Mouse (Mus musculus): ENCODE results near the gene Ttc33. TPM values are rescaled to one million over a fixed set of nuclear protein-coding genes. Genes with fewer than 3 reads are reported as not detected.

Ttc33 gene
- total and polyA plus RNA-seq, 2 experiments from 2014 or later = 47.3 to 50.8 TPM

DNA sequence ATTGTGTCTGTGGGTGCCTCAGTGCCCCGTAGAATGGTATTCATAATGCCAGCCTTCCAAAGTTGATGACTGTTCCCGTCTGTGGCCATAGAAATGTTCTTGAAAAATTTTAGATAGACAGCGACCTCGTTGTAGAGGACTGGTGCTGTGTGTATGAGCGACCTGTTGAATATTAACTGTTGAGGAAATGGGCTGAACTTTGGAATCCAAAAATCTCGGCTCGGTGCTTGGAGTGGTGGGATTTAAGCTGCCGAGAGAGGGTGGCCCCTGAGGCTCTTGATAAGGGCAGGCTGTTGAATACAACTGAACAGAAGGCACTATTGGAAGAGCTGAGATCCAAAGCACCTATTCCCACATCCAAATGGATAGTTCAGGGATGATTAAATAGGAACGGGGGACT, 30.7 kb upstream of the Ttc33 start:
- Histone ChIP-seq H3K9me3 (ENCODE audit: low read length) (no peaks in the 10 kb centered on the region), H3K27ac (ENCODE audit: low read depth, low read length) (no peak overlapping the region), H3K4me1 (ENCODE audit: insufficient read depth) (no peaks in the 10 kb centered on the region), H3K27me3 (ENCODE audit: insufficient read depth, low read length) (no peaks in the 10 kb centered on the region), H3K36me3 (ENCODE audit: insufficient read depth) (no peaks in the 10 kb centered on the region), H3K4me3 (ENCODE audit: low read depth, low read length) (no peak overlapping the region), H3K9ac (no peak overlapping the region), H3K4me2 (ENCODE audit: low read depth) (no peak overlapping the region)
- ATAC-seq = no peak
- no peak for TF ChIP-seq CTCF (IDR thresholded peaks at IDR 0.05; ENCODE audit: low read depth)
- DNase-seq = no peak
- 84% methylated on average over 9 of the region's 9 CpGs for WGBS

DNA sequence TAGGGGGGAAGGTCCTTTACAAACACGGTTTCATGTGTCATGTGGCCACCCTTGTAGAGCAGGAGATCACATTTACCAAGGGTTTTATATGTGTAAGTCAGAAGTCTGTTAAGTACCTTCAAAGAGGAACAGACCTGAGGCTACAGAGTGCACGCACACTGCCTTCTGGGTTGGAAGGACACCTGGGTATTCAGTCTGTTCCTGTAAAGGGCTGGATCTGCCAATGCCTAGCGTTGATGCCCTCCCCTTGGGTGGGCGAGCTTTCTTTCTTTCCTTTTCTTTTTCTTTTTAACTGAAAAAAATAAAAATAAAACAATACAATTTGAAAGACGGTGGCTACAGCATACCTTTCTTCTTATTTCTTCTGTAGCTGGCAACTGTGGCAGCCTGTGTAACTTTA, 30.2 kb upstream of the Ttc33 start:
- Histone ChIP-seq H3K4me1 (ENCODE audit: insufficient read depth) (no peaks in the 10 kb centered on the region), H3K27ac (ENCODE audit: low read depth, low read length) (no peak overlapping the region), H3K4me3 (ENCODE audit: low read depth, low read length) (no peak overlapping the region), H3K4me2 (ENCODE audit: low read depth) (no peak overlapping the region), H3K9ac (no peak overlapping the region), H3K9me3 (ENCODE audit: low read length) (no peaks in the 10 kb centered on the region), H3K27me3 (ENCODE audit: insufficient read depth, low read length) (no peaks in the 10 kb centered on the region), H3K36me3 (ENCODE audit: insufficient read depth) (no peaks in the 10 kb centered on the region)
- TF ChIP-seq CTCF (IDR thresholded peaks at IDR 0.05; ENCODE audit: low read depth) = no peak
- ATAC-seq (no peak), DNase-seq (no peak)
- WGBS = 47% methylated on average over 5 of the region's 5 CpGs

DNA sequence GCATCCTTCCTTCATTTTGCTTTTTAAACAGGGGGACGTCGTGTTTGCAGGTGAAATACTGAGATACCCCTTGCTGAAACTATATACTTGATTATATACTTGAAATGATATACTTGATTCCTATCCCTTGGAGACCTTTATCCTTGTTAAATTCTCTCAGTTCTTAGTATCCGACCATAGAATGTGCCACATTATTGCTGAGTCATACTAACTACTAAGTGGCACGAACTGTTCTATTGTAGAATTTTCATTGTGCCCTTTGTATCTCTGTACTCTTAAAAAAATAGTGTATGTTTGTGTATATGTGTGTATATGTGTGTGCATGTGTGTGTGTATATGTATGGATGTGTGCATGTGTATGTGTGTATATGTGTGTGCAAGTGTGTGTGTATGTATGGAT, 29.0 kb upstream of the Ttc33 start:
- no peak overlapping the region for H3K27ac ChIP-seq (ENCODE audit: low read depth, low read length)
- H3K9ac ChIP-seq = no peak overlapping the region
- DNase-seq (no peak), ATAC-seq (no peak)
- H3K4me2 ChIP-seq (ENCODE audit: low read depth) = no peak overlapping the region
- H3K4me3 ChIP-seq (ENCODE audit: low read depth, low read length) = no peak overlapping the region
- no peaks in the 10 kb centered on the region for H3K9me3 ChIP-seq (ENCODE audit: low read length)
- TF ChIP-seq CTCF (IDR thresholded peaks at IDR 0.05; ENCODE audit: low read depth) = no peak
- H3K36me3 ChIP-seq (ENCODE audit: insufficient read depth) = peaks cover 4% of the 10 kb centered on the region; the same call in 1 of the 2 replicates
- no peaks in the 10 kb centered on the region for H3K4me1 ChIP-seq (ENCODE audit: insufficient read depth)
- 80% methylated on average over 4 of the region's 4 CpGs for WGBS
- H3K27me3 ChIP-seq (ENCODE audit: insufficient read depth, low read length) = no peaks in the 10 kb centered on the region

DNA sequence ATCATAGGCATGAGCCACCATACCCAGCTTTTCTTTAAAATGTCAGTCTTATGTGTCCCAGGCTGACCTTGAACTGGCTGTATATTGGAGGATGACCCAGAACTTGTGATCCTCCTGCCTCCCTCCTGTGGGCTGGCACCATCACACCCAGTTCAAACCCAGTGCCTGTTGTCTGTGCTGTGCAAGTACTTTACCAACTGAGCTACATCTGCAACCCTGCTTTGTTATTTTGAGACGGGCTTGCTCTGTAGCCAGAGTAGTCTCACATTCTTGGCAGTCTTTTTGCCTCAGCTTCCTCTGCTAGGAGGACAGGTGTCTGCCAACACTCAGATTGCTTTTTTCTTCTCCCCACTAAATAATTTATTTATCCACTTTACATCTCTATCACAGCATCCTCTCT, 27.9 kb upstream of the Ttc33 start:
- no peak for DNase-seq
- H3K4me1 ChIP-seq (ENCODE audit: insufficient read depth) = no peaks in the 10 kb centered on the region
- no peak for ATAC-seq

DNA sequence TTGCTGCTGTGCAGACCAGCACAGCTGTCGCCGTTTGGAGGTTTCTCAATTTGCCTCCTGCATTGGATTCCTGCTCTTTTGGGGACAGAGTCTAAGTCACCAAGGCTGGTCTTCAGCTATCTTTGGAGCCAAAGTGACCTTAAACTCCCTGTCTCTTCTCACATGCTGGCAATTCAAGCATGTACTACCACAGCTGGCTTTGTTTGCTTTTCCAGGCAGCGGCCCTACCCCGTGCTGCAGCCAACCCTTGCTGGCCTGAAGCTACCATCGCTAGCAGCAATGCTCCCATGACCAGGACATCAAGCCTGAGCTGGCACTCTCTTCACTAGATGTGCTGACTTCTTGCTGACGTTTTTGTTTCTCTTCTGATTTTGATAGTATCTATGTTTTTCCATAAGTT, 26.5 kb upstream of the Ttc33 start:
- Histone ChIP-seq H3K27ac (ENCODE audit: low read depth, low read length) (no peak overlapping the region), H3K9me3 (ENCODE audit: low read length) (no peaks in the 10 kb centered on the region), H3K36me3 (ENCODE audit: insufficient read depth) (peaks cover 10% of the 10 kb centered on the region), H3K4me1 (ENCODE audit: insufficient read depth) (no peaks in the 10 kb centered on the region), H3K4me2 (ENCODE audit: low read depth) (no peak overlapping the region), H3K27me3 (ENCODE audit: insufficient read depth, low read length) (no peaks in the 10 kb centered on the region), H3K4me3 (ENCODE audit: low read depth, low read length) (no peak overlapping the region), H3K9ac (no peak overlapping the region)
- no peak for DNase-seq
- ATAC-seq = no peak
- WGBS = 83% methylated on average over 6 of the region's 6 CpGs
- TF ChIP-seq CTCF (IDR thresholded peaks at IDR 0.05; ENCODE audit: low read depth) = no peak

More for the DNA sequence above, 27.9 kb upstream of the Ttc33 start:
- Histone ChIP-seq H3K9me3 (ENCODE audit: low read length) (no peaks in the 10 kb centered on the region), H3K27me3 (ENCODE audit: insufficient read depth, low read length) (no peaks in the 10 kb centered on the region), H3K27ac (ENCODE audit: low read depth, low read length) (no peak overlapping the region), H3K36me3 (ENCODE audit: insufficient read depth) (peaks cover 9% of the 10 kb centered on the region; the same call in 1 of the 2 replicates), H3K4me3 (ENCODE audit: low read depth, low read length) (no peak overlapping the region), H3K9ac (no peak overlapping the region), H3K4me2 (ENCODE audit: low read depth) (no peak overlapping the region)
- 50% methylated on average over 1 of the region's 1 CpGs for WGBS
- no peak for TF ChIP-seq CTCF (IDR thresholded peaks at IDR 0.05; ENCODE audit: low read depth)

DNA sequence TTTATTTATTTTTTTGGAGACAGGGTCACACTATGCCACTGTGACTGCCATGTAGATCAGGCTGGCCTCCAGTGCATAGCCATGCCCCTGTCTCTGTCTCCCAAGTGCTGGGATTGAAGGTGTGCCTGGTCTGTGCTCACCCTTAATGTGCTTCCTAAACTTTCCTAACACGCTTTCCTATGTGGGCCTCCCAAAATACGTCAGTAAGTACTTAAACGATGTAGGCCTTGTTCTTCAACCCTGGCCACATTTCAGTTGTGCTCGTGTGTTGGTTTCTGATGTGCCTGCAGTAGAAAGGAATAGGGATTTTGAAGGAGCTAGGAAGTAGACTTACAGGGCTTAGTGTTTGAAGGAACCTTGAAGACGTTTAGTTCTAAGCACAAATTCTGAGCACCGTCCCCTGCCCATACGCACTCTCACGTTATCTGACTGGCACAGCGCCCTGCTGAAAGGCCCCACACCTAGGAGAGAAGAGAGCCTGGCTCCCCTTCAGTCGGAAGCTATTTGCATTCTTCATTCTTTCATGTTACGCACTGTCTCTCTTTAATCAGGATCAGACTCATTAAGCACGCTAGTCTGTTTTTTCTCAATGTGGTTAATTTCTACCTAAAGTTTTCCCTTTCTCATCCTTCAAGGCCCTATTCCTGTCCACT, 20.1 kb upstream of the Ttc33 start:
- TF ChIP-seq CTCF (IDR thresholded peaks at IDR 0.05; ENCODE audit: low read depth) = no peak
- DNase-seq (no peak), ATAC-seq (no peak)
- Histone ChIP-seq H3K27me3 (ENCODE audit: insufficient read depth, low read length) (no peaks in the 10 kb centered on the region), H3K4me1 (ENCODE audit: insufficient read depth) (no peaks in the 10 kb centered on the region), H3K4me2 (ENCODE audit: low read depth) (no peak overlapping the region), H3K9ac (no peak overlapping the region), H3K27ac (ENCODE audit: low read depth, low read length) (no peak overlapping the region), H3K36me3 (ENCODE audit: insufficient read depth) (peaks cover 39% of the 10 kb centered on the region), H3K4me3 (ENCODE audit: low read depth, low read length) (no peak overlapping the region), H3K9me3 (ENCODE audit: low read length) (no peaks in the 10 kb centered on the region)
- 70% methylated on average over 12 of the region's 12 CpGs for WGBS

DNA sequence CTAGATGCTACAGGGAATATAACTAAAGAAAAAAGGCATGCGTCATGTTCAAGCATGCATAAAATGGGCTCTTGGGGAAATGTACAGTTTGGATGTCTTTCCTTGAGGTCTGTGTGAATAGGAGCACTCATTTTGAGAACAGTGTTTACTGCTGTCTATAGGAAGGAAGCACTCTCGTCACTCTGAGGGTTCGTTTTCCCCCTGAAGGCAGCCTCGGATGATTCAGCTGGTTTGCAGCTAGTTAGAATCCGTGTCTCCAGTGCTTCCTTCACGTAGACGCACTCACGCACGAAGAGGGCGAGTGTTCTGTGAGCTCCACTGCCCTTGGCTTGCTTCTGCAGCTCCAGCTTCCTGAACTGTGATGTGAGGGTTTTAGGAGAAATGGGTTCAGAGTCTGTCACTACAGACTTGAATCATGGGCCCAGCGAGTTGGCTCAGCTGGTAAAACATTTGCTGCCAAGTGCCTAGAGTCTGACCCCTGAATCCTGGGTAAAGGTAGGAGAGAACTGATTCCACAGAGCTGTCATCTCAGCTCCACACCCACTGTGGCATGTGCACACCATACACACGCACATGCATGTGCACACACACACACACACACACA, 12.0 kb upstream of the Ttc33 start:
- Histone ChIP-seq H3K27me3 (ENCODE audit: insufficient read depth, low read length) (no peaks in the 10 kb centered on the region), H3K9me3 (ENCODE audit: low read length) (no peaks in the 10 kb centered on the region), H3K4me3 (ENCODE audit: low read depth, low read length) (no peak overlapping the region), H3K4me1 (ENCODE audit: insufficient read depth) (no peaks in the 10 kb centered on the region), H3K27ac (ENCODE audit: low read depth, low read length) (no peak overlapping the region), H3K4me2 (ENCODE audit: low read depth) (no peak overlapping the region), H3K9ac (no peak overlapping the region), H3K36me3 (ENCODE audit: insufficient read depth) (peaks cover 46% of the 10 kb centered on the region)
- 90% methylated on average over 12 of the region's 12 CpGs for WGBS
- DNase-seq = no peak
- ATAC-seq = no peak
- TF ChIP-seq CTCF (IDR thresholded peaks at IDR 0.05; ENCODE audit: low read depth) = no peak
